Mouse (Mus musculus) forebrain, embryonic 10.5 days (tissue): ENCODE measurements around the gene Figla. TPM values are rescaled to one million over a fixed set of nuclear protein-coding genes. Genes with fewer than 3 reads are reported as not detected.

Experiments
- DNase-seq: peaks from one replicate; pipeline ENCODE4 v3.0.0-alpha.2; 2017; ENCODE audit warnings: low spot score; ENCODE audit errors: extremely low spot score
- H3K27ac ChIP-seq: fragments of 300-500 bp; sonication (generic); 2 replicates; pipeline ENCODE4 v1.5.1; 2016; ENCODE audit warnings: mild to moderate bottlenecking
- H3K27me3 ChIP-seq: fragments of 300-500 bp; sonication (generic); 2 replicates; pipeline ENCODE4 v1.6.1; 2016; ENCODE audit warnings: mild to moderate bottlenecking; ENCODE audit not compliant: poor library complexity, severe bottlenecking
- H3K36me3 ChIP-seq: fragments of 300-500 bp; sonication (generic); replicated peaks from 2 replicates; pipeline ENCODE4 v1.6.1; 2016; ENCODE audit warnings: mild to moderate bottlenecking, moderate library complexity
- H3K4me1 ChIP-seq: fragments of 300-500 bp; sonication (generic); 2 replicates; pipeline ENCODE4 v1.6.1; 2016
- H3K4me3 ChIP-seq: fragments of 300-500 bp; sonication (generic); 2 replicates; pipeline ENCODE4 v1.5.1; 2016; ENCODE audit warnings: mild to moderate bottlenecking, moderate library complexity
- H3K9me3 ChIP-seq: fragments of 300-500 bp; sonication (generic); 2 replicates; pipeline ENCODE4 v1.6.1; 2016; ENCODE audit warnings: mild to moderate bottlenecking, moderate library complexity
- WGBS: fragments of 180-500 bp; shearing (Covaris S2); methylation state at CpG from one replicate; pipeline ENCODE4 v1.1.7; 2016; 5-methylcytosine and 5-hydroxymethylcytosine counted together
- polyA plus RNA-seq: library from polyadenylated mRNA; unstranded; fragments of >200 nt; fragmentation: Nextera tagmentation; extraction: Ambion mirVana; gene quantifications from 2 replicates; pipeline ENCODE4 v1.2.1, GENCODE M21; 2016

The Figla gene
- polyA plus RNA-seq, 1 experiment from 2014 or later: not detected

- 87% methylated on average over 2 of the region's 2 CpGs for WGBS
- H3K4me3 ChIP-seq: no peak overlapping the region
- H3K27ac ChIP-seq: no peak overlapping the region
- H3K9me3 ChIP-seq: no peaks in the 10 kb centered on the region
- H3K27me3 ChIP-seq: no peaks in the 10 kb centered on the region
- no peaks in the 10 kb centered on the region for H3K4me1 ChIP-seq
- H3K36me3 ChIP-seq: no peaks in the 10 kb centered on the region
- DNase-seq: no peak
These were observed 22.9 kb downstream of the Figla start for GRCm38 (mm10) chr6:86038901-86039300.

- WGBS: 86% methylated on average over 1 of the region's 1 CpGs
- Histone ChIP-seq H3K9me3 (no peaks in the 10 kb centered on the region), H3K36me3 (no peaks in the 10 kb centered on the region), H3K4me3 (no peak overlapping the region), H3K27me3 (no peaks in the 10 kb centered on the region), H3K27ac (no peak overlapping the region), H3K4me1 (0 out of 2 replicates have a peak, but pooled peaks cover under 1% of the 10 kb centered on the region)
- no peak for DNase-seq
These were observed 24.2 kb downstream of the Figla start for GRCm38 (mm10) chr6:86040140-86040539.

- Histone ChIP-seq H3K27ac (no peak overlapping the region), H3K4me1 (peaks cover 34% of the 10 kb centered on the region), H3K9me3 (no peaks in the 10 kb centered on the region), H3K4me3 (no peak overlapping the region), H3K36me3 (no peaks in the 10 kb centered on the region), H3K27me3 (no peaks in the 10 kb centered on the region)
- 92% methylated on average over 11 of the region's 11 CpGs for WGBS
- DNase-seq: no peak
These were observed 31.5 kb downstream of the Figla start for GRCm38 (mm10) chr6:86047510-86047909.

GRCm38 (mm10) chr6:86048509-86048908 lies 32.5 kb downstream of the Figla start:
- 90% methylated on average over 5 of the region's 5 CpGs for WGBS
- Histone ChIP-seq H3K4me3 (no peak overlapping the region), H3K36me3 (no peaks in the 10 kb centered on the region), H3K4me1 (peaks cover 44% of the 10 kb centered on the region), H3K27ac (no peak overlapping the region), H3K27me3 (no peaks in the 10 kb centered on the region), H3K9me3 (no peaks in the 10 kb centered on the region)
- no peak for DNase-seq

GRCm38 (mm10) chr6:86050586-86051268 lies 34.8 kb downstream of the Figla start:
- H3K27me3 ChIP-seq: no peaks in the 10 kb centered on the region
- WGBS: 79% methylated on average over 6 of the region's 6 CpGs
- no peak for DNase-seq
- H3K4me1 ChIP-seq: peaks cover 49% of the 10 kb centered on the region
- H3K9me3 ChIP-seq: no peaks in the 10 kb centered on the region
- no peak overlapping the region for H3K4me3 ChIP-seq
- H3K27ac ChIP-seq: peak overlapping the region; percentile 88
- H3K36me3 ChIP-seq: no peaks in the 10 kb centered on the region

GRCm38 (mm10) chr6:86052032-86052459 lies 36.1 kb downstream of the Figla start:
- H3K9me3 ChIP-seq: no peaks in the 10 kb centered on the region
- peak overlapping the region; percentile 32 for H3K4me3 ChIP-seq
- no peaks in the 10 kb centered on the region for H3K27me3 ChIP-seq
- 13% methylated on average over 7 of the region's 7 CpGs for WGBS
- peak overlapping the region; percentile 88 for H3K27ac ChIP-seq
- DNase-seq: peak; percentile 48
- H3K36me3 ChIP-seq: no peaks in the 10 kb centered on the region
- peaks cover 49% of the 10 kb centered on the region for H3K4me1 ChIP-seq

- peak overlapping the region; percentile 88 for H3K27ac ChIP-seq
- DNase-seq: no peak
- peaks cover 54% of the 10 kb centered on the region for H3K4me1 ChIP-seq
- H3K9me3 ChIP-seq: no peaks in the 10 kb centered on the region
- 51% methylated on average over 4 of the region's 4 CpGs for WGBS
- no peaks in the 10 kb centered on the region for H3K27me3 ChIP-seq
- H3K4me3 ChIP-seq: peak overlapping the region; percentile 32
- no peaks in the 10 kb centered on the region for H3K36me3 ChIP-seq
These were observed 36.6 kb downstream of the Figla start for GRCm38 (mm10) chr6:86052556-86052955.

GRCm38 (mm10) chr6:86053099-86053498 lies 37.1 kb downstream of the Figla start:
- Histone ChIP-seq H3K36me3 (no peaks in the 10 kb centered on the region), H3K4me3 (no peak overlapping the region; the same call in 1 of the 2 replicates), H3K27me3 (no peaks in the 10 kb centered on the region), H3K4me1 (peaks cover 59% of the 10 kb centered on the region), H3K27ac (peak overlapping the region; percentile 88), H3K9me3 (no peaks in the 10 kb centered on the region)
- WGBS: 36% methylated on average over 4 of the region's 4 CpGs
- no peak for DNase-seq

GRCm38 (mm10) chr6:86053594-86053993 lies 37.6 kb downstream of the Figla start:
- Histone ChIP-seq H3K4me1 (peaks cover 64% of the 10 kb centered on the region), H3K27ac (peak overlapping the region; percentile 88), H3K4me3 (no peak overlapping the region; the same call in 1 of the 2 replicates), H3K27me3 (no peaks in the 10 kb centered on the region), H3K9me3 (no peaks in the 10 kb centered on the region), H3K36me3 (no peaks in the 10 kb centered on the region)
- DNase-seq: no peak
- WGBS: 79% methylated on average over 5 of the region's 5 CpGs

GRCm38 (mm10) chr6:86058475-86058874 lies 42.5 kb downstream of the Figla start:
- peaks cover 61% of the 10 kb centered on the region for H3K4me1 ChIP-seq

GRCm38 (mm10) chr6:86059151-86059853 lies 43.3 kb downstream of the Figla start:
- no peaks in the 10 kb centered on the region for H3K36me3 ChIP-seq
- 36% methylated on average over 7 of the region's 7 CpGs for WGBS
- DNase-seq: peak; percentile 26
- peaks cover 56% of the 10 kb centered on the region for H3K4me1 ChIP-seq
- no peaks in the 10 kb centered on the region for H3K27me3 ChIP-seq
- no peaks in the 10 kb centered on the region for H3K9me3 ChIP-seq
- peak overlapping the region; percentile 78 for H3K27ac ChIP-seq
- H3K4me3 ChIP-seq: no peak overlapping the region; the same call in 1 of the 2 replicates

More at GRCm38 (mm10) chr6:86058475-86058874, 42.5 kb downstream of the Figla start:
- no peak for DNase-seq
- no peak overlapping the region for H3K27ac ChIP-seq
- H3K4me3 ChIP-seq: no peak overlapping the region
- H3K9me3 ChIP-seq: no peaks in the 10 kb centered on the region
- H3K36me3 ChIP-seq: no peaks in the 10 kb centered on the region
- no peaks in the 10 kb centered on the region for H3K27me3 ChIP-seq
- WGBS: 14% methylated on average over 1 of the region's 1 CpGs

- Histone ChIP-seq H3K27ac (peak overlapping the region; percentile 52; the same call in 1 of the 2 replicates), H3K9me3 (no peaks in the 10 kb centered on the region), H3K4me3 (no peak overlapping the region), H3K4me1 (peaks cover 63% of the 10 kb centered on the region), H3K27me3 (no peaks in the 10 kb centered on the region), H3K36me3 (no peaks in the 10 kb centered on the region)
- WGBS: 94% methylated on average over 3 of the region's 3 CpGs
- no peak for DNase-seq
These were observed 44.2 kb downstream of the Figla start for GRCm38 (mm10) chr6:86060170-86060569.

GRCm38 (mm10) chr6:86062226-86062625 lies 46.3 kb downstream of the Figla start:
- Histone ChIP-seq H3K27ac (peak overlapping the region; percentile 52; the same call in 1 of the 2 replicates), H3K36me3 (no peaks in the 10 kb centered on the region), H3K4me3 (no peak overlapping the region), H3K9me3 (no peaks in the 10 kb centered on the region), H3K27me3 (no peaks in the 10 kb centered on the region), H3K4me1 (peaks cover 74% of the 10 kb centered on the region)
- no peak for DNase-seq
- WGBS: 82% methylated on average over 5 of the region's 5 CpGs
